Mouse (Mus musculus) MEL (cell line): ENCODE results near the gene Olfr1465. TPM values are rescaled to one million over a fixed set of nuclear protein-coding genes. Genes with fewer than 3 reads are reported as not detected.

Experiments used
- DNase-seq: peaks from one replicate; pipeline ENCODE4 v3.0.0; 2011; ENCODE audit warnings: low read depth, low spot score
- H3K27ac ChIP-seq: 2 replicates; pipeline ENCODE4 v1.5.1; 2012; ENCODE audit warnings: low read depth, mild to moderate bottlenecking, control low read depth, low read length, moderate library complexity; ENCODE audit not compliant: control insufficient read depth
- H3K27me3 ChIP-seq, 2 experiments: fragments of 150-350 bp in 1 of 2; sonication (generic) in 1 of 2; 2 replicates each; pipeline ENCODE4 v1.6.1; 2012; ENCODE audit warnings: low read length in 2 of 2, mild to moderate bottlenecking in 2 of 2, improper control_type of control experiment in 1 of 2, moderate library complexity in 1 of 2; ENCODE audit not compliant: insufficient read depth in 2 of 2, control insufficient read depth in 1 of 2
- H3K36me3 ChIP-seq, 2 experiments: 2 replicates each; pipeline ENCODE4 v1.6.1; 2012 to 2014; ENCODE audit warnings: low read length in 2 of 2, improper control_type of control experiment in 1 of 2, inconsistent platforms in 1 of 2, mild to moderate bottlenecking in 1 of 2; ENCODE audit not compliant: insufficient read depth in 2 of 2, control insufficient read depth in 1 of 2
- H3K4me1 ChIP-seq, 2 experiments: fragments of 150-350 bp in 1 of 2; sonication (generic) in 1 of 2; 2 replicates each; pipeline ENCODE4 v1.6.1; 2012; ENCODE audit warnings: low read length in 2 of 2, improper control_type of control experiment in 1 of 2, mild to moderate bottlenecking in 1 of 2; ENCODE audit not compliant: insufficient read depth in 2 of 2, control insufficient read depth in 1 of 2
- H3K4me3 ChIP-seq, 2 experiments: fragments of 150-350 bp in 1 of 2; sonication (generic) in 1 of 2; 2 replicates each; pipeline ENCODE4 v1.5.1; 2012; ENCODE audit warnings: low read depth in 2 of 2, low read length in 2 of 2, mild to moderate bottlenecking in 2 of 2, moderate library complexity in 2 of 2, control low read depth in 1 of 2, improper control_type of control experiment in 1 of 2; ENCODE audit not compliant: control insufficient read depth in 1 of 2, insufficient read depth in 1 of 2
- H3K79me2 ChIP-seq: 2 replicates; pipeline ENCODE4 v1.6.1; 2012; ENCODE audit warnings: mild to moderate bottlenecking, low read length, moderate library complexity; ENCODE audit not compliant: control insufficient read depth, poor library complexity, insufficient read depth
- H3K9ac ChIP-seq: 2 replicates; pipeline ENCODE4 v1.6.1; 2012; ENCODE audit warnings: low read depth, mild to moderate bottlenecking, control low read depth, low read length, moderate library complexity; ENCODE audit not compliant: control insufficient read depth, poor library complexity, severe bottlenecking
- H3K9me3 ChIP-seq: fragments of 150-350 bp; sonication (generic); replicated peaks from 2 replicates; pipeline ENCODE4 v1.6.1; 2012; ENCODE audit warnings: mild to moderate bottlenecking, low read length, improper control_type of control experiment, moderate library complexity; ENCODE audit not compliant: insufficient read depth
- CHD2 ChIP-seq: IDR thresholded peaks from 2 replicates; pipeline ENCODE4 v1.6.1; 2011; ENCODE audit warnings: low read length, improper control_type of control experiment
- E2F4 ChIP-seq: IDR thresholded peaks from 2 replicates; pipeline ENCODE4 v1.6.1; 2011; ENCODE audit warnings: low read depth, low read length, improper control_type of control experiment, borderline replicate concordance
- EP300 ChIP-seq, 2 experiments: IDR thresholded peaks; 2 replicates each; pipeline ENCODE4 v1.6.1; 2011; ENCODE audit warnings: improper control_type of control experiment in 2 of 2, low read length in 2 of 2, low read depth in 1 of 2, mild to moderate bottlenecking in 1 of 2
- GABPA ChIP-seq: IDR thresholded peaks from 2 replicates; pipeline ENCODE4 v1.6.1; 2012; ENCODE audit warnings: low read depth, mild to moderate bottlenecking, inconsistent platforms, low read length, improper control_type of control experiment, moderate library complexity
- GATA1 ChIP-seq: IDR thresholded peaks from 2 replicates; pipeline ENCODE4 v1.6.1; 2011; ENCODE audit warnings: low read depth, low read length, improper control_type of control experiment
- JUND ChIP-seq: IDR thresholded peaks from 2 replicates; pipeline ENCODE4 v1.6.1; 2011; ENCODE audit warnings: low read depth, mild to moderate bottlenecking, improper control_type of control experiment, low read length
- MAFK ChIP-seq: IDR thresholded peaks from 2 replicates; pipeline ENCODE4 v1.6.1; 2011; ENCODE audit warnings: low read depth, mild to moderate bottlenecking, low read length, improper control_type of control experiment, borderline replicate concordance
- MAZ ChIP-seq: IDR thresholded peaks from 2 replicates; pipeline ENCODE4 v1.6.1; 2012; ENCODE audit warnings: low read depth, mild to moderate bottlenecking, inconsistent platforms, low read length, improper control_type of control experiment
- MYB ChIP-seq: IDR thresholded peaks from 2 replicates; pipeline ENCODE4 v1.6.1; 2011; ENCODE audit warnings: mild to moderate bottlenecking, low read depth, low read length, improper control_type of control experiment
- NRF1 ChIP-seq: IDR thresholded peaks from 2 replicates; pipeline ENCODE4 v1.6.1; 2014; ENCODE audit warnings: low read depth, mild to moderate bottlenecking, inconsistent platforms, low read length, improper control_type of control experiment, moderate library complexity; ENCODE audit not compliant: poor library complexity, insufficient read depth, severe bottlenecking
- POLR2A ChIP-seq, 2 experiments: IDR thresholded peaks; 2 replicates each; pipeline ENCODE4 v1.6.1; 2011 to 2012; ENCODE audit warnings: low read length in 2 of 2, mild to moderate bottlenecking in 2 of 2, control low read depth in 1 of 2, improper control_type of control experiment in 1 of 2, low read depth in 1 of 2, moderate library complexity in 1 of 2; ENCODE audit not compliant: control insufficient read depth in 1 of 2, insufficient read depth in 1 of 2, poor library complexity in 1 of 2
- POLR2AphosphoS2 ChIP-seq: IDR thresholded peaks from 2 replicates; pipeline ENCODE4 v1.6.1; 2011; ENCODE audit warnings: low read length, improper control_type of control experiment
- SIN3A ChIP-seq: IDR thresholded peaks from 2 replicates; pipeline ENCODE4 v1.6.1; 2012; ENCODE audit warnings: low read length, improper control_type of control experiment, inconsistent platforms
- SMC3 ChIP-seq: IDR thresholded peaks from 2 replicates; pipeline ENCODE4 v1.6.1; 2011; ENCODE audit warnings: low read depth, low read length, improper control_type of control experiment
- TBP ChIP-seq: IDR thresholded peaks from 2 replicates; pipeline ENCODE4 v1.8.0; 2011; ENCODE audit warnings: low read depth, low read length, improper control_type of control experiment
- USF1 ChIP-seq: IDR thresholded peaks from 2 replicates; pipeline ENCODE4 v1.6.1; 2014; ENCODE audit warnings: low read depth, mild to moderate bottlenecking, inconsistent platforms, low read length, improper control_type of control experiment, moderate library complexity
- ZKSCAN1 ChIP-seq: IDR thresholded peaks from 2 replicates; pipeline ENCODE4 v1.6.1; 2012; ENCODE audit warnings: low read depth, mild to moderate bottlenecking, inconsistent platforms, low read length, improper control_type of control experiment, moderate library complexity
- ZNF384 ChIP-seq: IDR thresholded peaks from 2 replicates; pipeline ENCODE4 v1.6.1; 2012; ENCODE audit warnings: low read depth, mild to moderate bottlenecking, inconsistent platforms, low read length, improper control_type of control experiment
- polyA plus RNA-seq, 2 experiments: library from polyadenylated mRNA; stranded (reverse) in 1 of 2; unstranded in 1 of 2; fragments of >175 nt in 1 of 2; fragments of >200 nt in 1 of 2; gene quantifications; 2 replicates each; pipeline versions ENCODE4 v1.2.1 to v1.2.4; 2012; ENCODE audit warnings: low replicate concordance in 2 of 2, low read depth in 1 of 2; ENCODE audit not compliant: insufficient read length in 2 of 2, insufficient read depth in 1 of 2, missing spikeins in 1 of 2
- total RNA-seq: library from RNA; depleted of rRNA; stranded (reverse); fragments of 300-350 nt; gene quantifications from 2 replicates; pipeline ENCODE4 v1.2.3, GENCODE M21; 2012; rRNA removed

The Olfr1465 gene
- not detected in 2 replicates for total RNA-seq
- not detected for polyA plus RNA-seq

DNA sequence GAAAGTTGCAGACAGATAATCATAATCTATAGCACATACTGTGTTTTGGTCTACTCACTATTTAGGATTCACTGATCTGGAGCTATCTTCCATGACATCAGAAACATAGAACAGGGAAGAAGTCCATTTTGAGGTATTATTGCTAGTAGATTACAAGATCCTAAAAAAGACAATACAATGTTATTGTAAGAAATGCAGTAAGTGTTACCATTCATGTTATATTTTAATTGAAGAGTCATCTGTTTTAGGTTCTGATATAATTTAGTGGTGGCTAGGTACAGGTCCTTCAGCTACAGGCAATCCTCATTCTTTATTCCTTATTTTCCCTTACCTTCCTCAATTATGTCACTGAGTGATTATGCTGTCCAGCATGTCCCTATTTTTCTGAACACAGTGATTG, at the start of gene Olfr1465:
Gene Olfr1465 (minus strand): TSS at position 101 of the 400 bp plus-strand sequence.
- H3K27me3 ChIP-seq, result no peaks in the 10 kb centered on the region
- no peaks in the 10 kb centered on the region for H3K36me3 ChIP-seq
- H3K9ac ChIP-seq, result no peak within 1 kb of the TSS
- DNase-seq, result no peak
- TF ChIP-seq ZNF384 (no peak), POLR2AphosphoS2 (no peak), USF1 (no peak)
- H3K9me3 ChIP-seq, result no peaks in the 10 kb centered on the region
- H3K4me3 ChIP-seq, result no peak within 1 kb of the TSS
- H3K4me1 ChIP-seq, result no peaks in the 10 kb centered on the region
- H3K27ac ChIP-seq, result no peak within 1 kb of the TSS
- H3K79me2 ChIP-seq, result no peaks in the 10 kb centered on the region

DNA sequence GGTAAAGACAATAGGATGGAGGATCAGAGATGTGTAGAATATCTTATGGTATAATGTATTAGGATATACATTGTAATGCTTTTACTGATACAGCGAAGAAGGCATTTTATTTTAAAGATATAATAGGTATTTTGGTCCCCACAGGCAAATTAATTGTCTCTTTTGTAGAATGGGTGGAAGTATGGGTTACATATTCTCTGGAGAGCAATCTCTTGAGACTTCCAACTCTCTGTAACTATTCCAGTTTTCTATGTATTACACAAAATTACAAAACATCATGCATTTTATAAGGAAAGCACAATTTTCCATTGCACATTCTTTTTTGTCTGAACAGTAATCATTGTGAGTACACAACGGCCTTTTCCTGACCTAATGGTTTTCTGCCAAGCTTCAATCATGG, 46.6 kb upstream of the Olfr1465 start, which contains the start of gene Olfr1467:
Gene Olfr1467 (plus strand): TSS at position 301 of the 400 bp plus-strand sequence.
- Histone ChIP-seq H3K79me2 (no peaks in the 10 kb centered on the region), H3K4me1 (no peaks in the 10 kb centered on the region), H3K9ac (no peak within 1 kb of the TSS), H3K36me3 (no peaks in the 10 kb centered on the region), H3K27ac (no peak within 1 kb of the TSS), H3K4me3 (no peak within 1 kb of the TSS), H3K9me3 (no peaks in the 10 kb centered on the region), H3K27me3 (no peaks in the 10 kb centered on the region)
- TF ChIP-seq EP300 (IDR thresholded peaks at IDR 0.05; ENCODE audit: low read depth in 1 of 2, low read length in 2 of 2), result no peak
- TF ChIP-seq MAZ, result no peak
- no peak for TF ChIP-seq JUND
- TF ChIP-seq CHD2, result no peak
- no peak for TF ChIP-seq SMC3
- no peak for TF ChIP-seq NRF1
- no peak for TF ChIP-seq MAFK
- no peak for TF ChIP-seq GATA1
- TF ChIP-seq GABPA, result no peak
- TF ChIP-seq ZKSCAN1, result no peak
- TF ChIP-seq MYB, result no peak
- TF ChIP-seq E2F4, result no peak
- no peak for TF ChIP-seq POLR2A (IDR thresholded peaks at IDR 0.05; ENCODE audit: control insufficient read depth in 1 of 2, insufficient read depth in 1 of 2, low read depth in 1 of 2, low read length in 2 of 2, poor library complexity in 1 of 2)
- no peak for TF ChIP-seq TBP
- TF ChIP-seq SIN3A, result no peak
- DNase-seq, result no peak
